Mouse (Mus musculus) embryonic facial prominence, embryonic 14.5 days (tissue): ENCODE measurements around the gene Tarbp1. TPM values are rescaled to one million over a fixed set of nuclear protein-coding genes. Genes with fewer than 3 reads are reported as not detected.

Experiments
- ATAC-seq: fragments of 200-750 bp; cut with Nextera tagmentation; 2 replicates; pipeline ENCODE4 v1.8.0; 2017; ENCODE audit warnings: low read depth, moderate number of reproducible peaks, moderate TSS enrichment
- DNase-seq: peaks from one replicate; pipeline ENCODE4 v3.0.0-alpha.2; 2015; ENCODE audit warnings: low spot score
- H3K27ac ChIP-seq: fragments of 300-500 bp; sonication (generic); replicated peaks from 2 replicates; pipeline ENCODE4 v1.5.1; 2014; ENCODE audit warnings: low read depth, mild to moderate bottlenecking, low read length, moderate library complexity
- H3K27me3 ChIP-seq: fragments of 300-500 bp; sonication (generic); replicated peaks from 2 replicates; pipeline ENCODE4 v1.6.1; 2014; ENCODE audit warnings: low read length; ENCODE audit not compliant: control insufficient read depth, insufficient read depth
- H3K36me3 ChIP-seq: fragments of 300-500 bp; sonication (generic); 2 replicates; pipeline ENCODE4 v1.6.1; 2014; ENCODE audit warnings: low read length, mixed read lengths; ENCODE audit not compliant: control insufficient read depth, insufficient read depth
- H3K4me1 ChIP-seq: fragments of 300-500 bp; sonication (generic); 2 replicates; pipeline ENCODE4 v1.6.1; 2014; ENCODE audit warnings: antibody characterized with exemption, low read length; ENCODE audit not compliant: control insufficient read depth, insufficient read depth
- H3K4me2 ChIP-seq: fragments of 300-500 bp; sonication (generic); 2 replicates; pipeline ENCODE4 v1.6.1; 2014; ENCODE audit warnings: low read depth, mild to moderate bottlenecking, low read length, moderate library complexity, mixed read lengths
- H3K4me3 ChIP-seq: fragments of 300-500 bp; sonication (generic); 2 replicates; pipeline ENCODE4 v1.5.1; 2014; ENCODE audit warnings: low read depth, mild to moderate bottlenecking, low read length
- H3K9ac ChIP-seq: fragments of 300-500 bp; sonication (generic); 2 replicates; pipeline ENCODE4 v1.6.1; 2014; ENCODE audit warnings: low read depth, mild to moderate bottlenecking, low read length, moderate library complexity, mixed read lengths
- H3K9me3 ChIP-seq: fragments of 300-500 bp; sonication (generic); 2 replicates; pipeline ENCODE4 v1.6.1; 2016; ENCODE audit warnings: low read length; ENCODE audit not compliant: control insufficient read depth
- WGBS: fragments of 180-500 bp; shearing (Covaris S2); extraction: QIAGEN DNeasy Blood & Tissue Kit; methylation state at CpG from one replicate; pipeline ENCODE4 v1.1.7; 2014; 5-methylcytosine and 5-hydroxymethylcytosine counted together
- polyA plus RNA-seq: library from polyadenylated mRNA; unstranded; fragments of >200 nt; fragmentation: Nextera tagmentation; extraction: Ambion mirVana; gene quantifications from 2 replicates; pipeline ENCODE4 v1.2.1, GENCODE M21; 2014

The Tarbp1 gene
- polyA plus RNA-seq, 1 experiment from 2014 or later = 3.5 TPM

DNA sequence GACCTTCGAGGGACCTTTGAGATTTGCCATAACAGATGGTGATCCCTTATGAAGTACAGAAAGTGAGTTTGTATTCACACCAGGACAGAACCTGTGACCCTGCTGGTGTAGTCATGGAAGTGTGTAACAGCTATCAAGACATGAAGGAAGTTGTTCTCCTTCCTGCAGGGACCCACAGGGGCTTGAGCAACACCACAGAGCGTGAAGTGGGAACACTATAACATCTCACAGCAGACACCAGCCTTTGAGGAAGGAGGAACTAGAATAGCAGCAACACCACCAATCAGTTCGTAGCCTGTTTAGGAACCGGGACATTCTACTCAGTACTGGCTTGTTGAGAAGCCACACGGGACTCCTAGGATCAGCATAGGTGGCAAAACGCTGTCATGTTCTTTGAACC lies 95.3 kb downstream of the Tarbp1 start:
- ATAC-seq (no peak), DNase-seq (no peak)
- H3K36me3 ChIP-seq = no peaks in the 10 kb centered on the region
- no peak overlapping the region for H3K4me3 ChIP-seq
- H3K27ac ChIP-seq = no peak overlapping the region
- no peaks in the 10 kb centered on the region for H3K4me1 ChIP-seq
- H3K9me3 ChIP-seq = no peaks in the 10 kb centered on the region
- 82% methylated on average over 6 of the region's 6 CpGs for WGBS
- H3K4me2 ChIP-seq = no peak overlapping the region
- no peaks in the 10 kb centered on the region for H3K27me3 ChIP-seq
- H3K9ac ChIP-seq = no peak overlapping the region

Other genes with a start within 250 kb of the Tarbp1 start
- 1.2 TPM in 2 replicates for gene Slc35f3, start 176.5 kb downstream of the Tarbp1 start, polyA plus RNA-seq
- gene Coa6, start 52.5 kb downstream of the Tarbp1 start, polyA plus RNA-seq = 45.5 and 49.5 TPM in 2 replicates
- 10.6 and 10.7 TPM in 2 replicates for gene Irf2bp2, start 118.9 kb upstream of the Tarbp1 start, polyA plus RNA-seq